Mouse (Mus musculus) midbrain, embryonic 14.5 days (tissue): ENCODE results near the gene Dnah17. TPM values are rescaled to one million over a fixed set of nuclear protein-coding genes. Genes with fewer than 3 reads are reported as not detected.
A peak's percentile ranks its signal among the peaks of the same experiment; 100 is the strongest.

Experiments
- ATAC-seq: fragments of 200-750 bp; cut with Nextera tagmentation; 2 replicates; pipeline ENCODE4 v1.8.0; 2017; ENCODE audit warnings: moderate number of reproducible peaks, moderate library complexity; ENCODE audit not compliant: low FRiP score, low TSS enrichment
- DNase-seq: peaks from one replicate; pipeline ENCODE4 v3.0.0-alpha.2; 2015
- H3K27ac ChIP-seq: fragments of 300-500 bp; sonication (generic); replicated peaks from 2 replicates; pipeline ENCODE4 v1.5.1; 2014; ENCODE audit warnings: mild to moderate bottlenecking, low read depth, low read length, moderate library complexity
- H3K27me3 ChIP-seq: fragments of 300-500 bp; sonication (generic); 2 replicates; pipeline ENCODE4 v1.6.1; 2014; ENCODE audit warnings: low read length, control low read depth, mixed read lengths; ENCODE audit not compliant: control insufficient read depth, insufficient read depth
- H3K36me3 ChIP-seq: fragments of 300-500 bp; sonication (generic); 2 replicates; pipeline ENCODE4 v1.6.1; 2014; ENCODE audit warnings: low read length, control low read depth; ENCODE audit not compliant: control insufficient read depth, insufficient read depth
- H3K4me1 ChIP-seq: fragments of 300-500 bp; sonication (generic); 2 replicates; pipeline ENCODE4 v1.6.1; 2014; ENCODE audit warnings: mild to moderate bottlenecking, antibody characterized with exemption, low read length, control low read depth; ENCODE audit not compliant: control insufficient read depth, insufficient read depth
- H3K4me2 ChIP-seq: fragments of 300-500 bp; sonication (generic); 2 replicates; pipeline ENCODE4 v1.6.1; 2014; ENCODE audit warnings: mild to moderate bottlenecking, low read length, moderate library complexity
- H3K4me3 ChIP-seq: fragments of 300-500 bp; sonication (generic); replicated peaks from 2 replicates; pipeline ENCODE4 v1.5.1; 2014; ENCODE audit warnings: low read depth, low read length
- H3K9ac ChIP-seq: fragments of 300-500 bp; sonication (generic); replicated peaks from 2 replicates; pipeline ENCODE4 v1.6.1; 2014; ENCODE audit warnings: mild to moderate bottlenecking, low read length, moderate library complexity
- H3K9me3 ChIP-seq: fragments of 300-500 bp; sonication (generic); 2 replicates; pipeline ENCODE4 v1.6.1; 2016; ENCODE audit warnings: low read length, control low read depth, mixed read lengths; ENCODE audit not compliant: control insufficient read depth
- WGBS: fragments of 180-500 bp; shearing (Covaris S2); extraction: QIAGEN DNeasy Blood & Tissue Kit; methylation state at CpG from one replicate; pipeline ENCODE4 v1.1.7; 2014; 5-methylcytosine and 5-hydroxymethylcytosine counted together
- polyA plus RNA-seq: library from polyadenylated mRNA; unstranded; fragments of >200 nt; fragmentation: Nextera tagmentation; extraction: Ambion mirVana; gene quantifications from 2 replicates; pipeline ENCODE4 v1.2.1, GENCODE M21; 2014

Gene Dnah17
- polyA plus RNA-seq, 1 experiment from 2014 or later, result 0.20 TPM

DNA sequence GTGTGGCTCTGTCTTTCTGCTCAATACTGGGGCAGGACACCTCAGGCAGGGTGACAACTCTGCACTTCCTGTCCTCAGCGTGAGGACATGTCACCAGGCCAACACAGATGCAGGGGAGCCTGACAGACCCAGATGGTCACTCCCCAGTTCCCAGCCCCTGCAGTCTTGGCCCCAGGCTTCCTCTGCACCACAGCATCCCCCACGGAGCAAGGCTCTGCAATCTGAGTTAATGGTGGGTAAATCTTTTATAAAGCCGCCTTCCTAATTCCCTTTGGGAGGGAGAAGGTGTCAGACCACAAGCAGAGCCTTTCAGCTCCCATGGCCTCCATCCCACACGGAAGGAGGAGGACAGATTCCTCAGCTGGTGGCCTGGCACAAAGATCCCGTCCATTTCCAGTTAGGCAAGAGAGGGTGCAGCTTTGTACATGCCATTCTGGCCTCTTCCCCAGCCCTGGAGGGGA, 5.8 kb upstream of the Dnah17 start:
- 40% methylated on average over 5 of the region's 5 CpGs for WGBS
- no peak overlapping the region for H3K27ac ChIP-seq
- no peaks in the 10 kb centered on the region for H3K27me3 ChIP-seq
- H3K36me3 ChIP-seq, result no peaks in the 10 kb centered on the region
- DNase-seq, result no peak
- H3K4me2 ChIP-seq, result no peak overlapping the region
- no peak overlapping the region for H3K4me3 ChIP-seq
- H3K9me3 ChIP-seq, result no peaks in the 10 kb centered on the region
- H3K4me1 ChIP-seq, result no peaks in the 10 kb centered on the region
- ATAC-seq, result no peak
- H3K9ac ChIP-seq, result no peak overlapping the region

DNA sequence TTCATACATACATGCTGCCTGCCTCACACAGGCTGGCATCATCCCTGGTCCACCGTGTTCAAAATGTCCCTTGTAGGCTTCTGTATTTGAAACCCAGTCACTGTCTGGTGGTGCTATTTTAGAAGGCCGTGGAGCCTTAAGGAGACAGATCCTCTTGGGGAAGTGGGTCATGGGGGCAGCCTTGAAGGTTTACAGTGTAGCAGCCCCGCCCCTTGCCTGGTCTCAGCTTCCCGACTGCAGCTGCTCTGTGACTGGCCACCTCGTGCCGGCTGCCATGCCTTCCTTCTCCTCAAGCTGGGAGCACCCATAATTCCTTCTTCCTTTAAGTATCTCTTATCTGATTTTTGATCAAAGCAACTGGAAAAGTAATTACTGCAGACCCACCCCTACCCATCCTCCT, 4.8 kb upstream of the Dnah17 start:
- no peak for ATAC-seq
- no peaks in the 10 kb centered on the region for H3K4me1 ChIP-seq
- no peaks in the 10 kb centered on the region for H3K36me3 ChIP-seq
- H3K27ac ChIP-seq, result no peak overlapping the region
- no peak overlapping the region for H3K4me3 ChIP-seq
- no peaks in the 10 kb centered on the region for H3K27me3 ChIP-seq
- 79% methylated on average over 6 of the region's 6 CpGs for WGBS
- no peak overlapping the region for H3K4me2 ChIP-seq
- DNase-seq, result no peak
- H3K9ac ChIP-seq, result no peak overlapping the region
- no peaks in the 10 kb centered on the region for H3K9me3 ChIP-seq

DNA sequence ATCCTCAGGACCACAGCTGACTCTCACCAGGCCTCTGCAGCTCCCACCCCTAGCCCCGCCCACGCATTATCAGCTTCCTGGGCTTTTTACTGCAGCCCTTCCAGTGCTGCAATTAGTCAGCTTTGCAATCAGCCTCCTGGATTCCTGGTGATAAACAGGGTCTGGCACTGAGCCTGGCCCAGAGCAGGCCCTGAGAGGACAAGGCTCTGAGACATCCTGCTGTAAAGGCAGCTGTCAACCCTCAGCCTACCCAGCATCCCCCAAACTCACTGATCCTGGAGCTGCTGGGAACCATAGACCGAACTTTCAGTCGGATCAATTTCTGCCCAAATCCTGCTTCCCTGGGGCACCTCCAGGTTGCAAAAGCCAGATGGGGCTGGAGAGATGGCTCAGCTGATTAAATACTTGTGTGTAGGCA, 3.3 kb upstream of the Dnah17 start:
- WGBS, result 25% methylated on average over 4 of the region's 4 CpGs
- ATAC-seq, result peak; percentile 48; the same call in 1 of the 2 replicates

GRCm38 (mm10) chr11:118133133-118133751, 2.8 kb upstream of the Dnah17 start:
- Histone ChIP-seq H3K27ac (peak overlapping the region; percentile 61), H3K4me2 (no peak overlapping the region), H3K4me3 (no peak overlapping the region), H3K4me1 (no peaks in the 10 kb centered on the region), H3K9ac (no peak overlapping the region), H3K27me3 (no peaks in the 10 kb centered on the region), H3K9me3 (no peaks in the 10 kb centered on the region), H3K36me3 (no peaks in the 10 kb centered on the region)
- no peak for ATAC-seq
- peak; percentile 25 for DNase-seq
- WGBS, result 51% methylated on average over 9 of the region's 9 CpGs

More for the DNA sequence above, 3.3 kb upstream of the Dnah17 start:
- Histone ChIP-seq H3K27me3 (no peaks in the 10 kb centered on the region), H3K9me3 (no peaks in the 10 kb centered on the region), H3K9ac (no peak overlapping the region), H3K4me1 (no peaks in the 10 kb centered on the region), H3K4me2 (no peak overlapping the region), H3K4me3 (no peak overlapping the region), H3K27ac (peak overlapping the region; percentile 61), H3K36me3 (no peaks in the 10 kb centered on the region)
- DNase-seq, result peak; percentile 64

DNA sequence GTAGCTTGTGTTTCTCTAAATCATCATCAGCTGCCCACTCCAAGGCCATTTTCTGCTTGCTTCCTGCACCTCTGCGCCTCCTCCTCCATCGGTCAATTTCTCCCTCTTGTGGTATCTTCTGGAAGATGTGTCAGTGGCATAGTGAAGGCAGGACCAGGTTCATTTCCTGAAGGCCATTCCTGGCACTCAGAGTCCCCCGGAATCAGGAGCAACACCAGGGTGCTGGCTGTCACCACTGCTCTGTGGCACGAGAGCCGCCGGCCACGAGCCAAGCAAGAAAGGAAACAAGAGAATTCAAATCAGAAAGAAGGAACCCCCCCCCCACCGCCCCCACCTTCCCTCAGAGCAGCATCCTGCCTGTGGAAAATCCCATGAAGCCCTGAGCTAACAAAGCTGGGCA, 1.7 kb upstream of the Dnah17 start:
- ATAC-seq (no peak), DNase-seq (peak; percentile 8)
- no peaks in the 10 kb centered on the region for H3K27me3 ChIP-seq
- no peaks in the 10 kb centered on the region for H3K36me3 ChIP-seq
- H3K27ac ChIP-seq, result no peak overlapping the region
- H3K4me1 ChIP-seq, result no peaks in the 10 kb centered on the region
- 82% methylated on average over 8 of the region's 8 CpGs for WGBS
- no peak overlapping the region for H3K9ac ChIP-seq
- H3K9me3 ChIP-seq, result no peaks in the 10 kb centered on the region
- H3K4me3 ChIP-seq, result no peak overlapping the region
- no peak overlapping the region for H3K4me2 ChIP-seq

GRCm38 (mm10) chr11:118129812-118130211, 622 bp downstream of the Dnah17 start:
- no peaks in the 10 kb centered on the region for H3K36me3 ChIP-seq
- WGBS, result 91% methylated on average over 2 of the region's 2 CpGs
- H3K9me3 ChIP-seq, result no peaks in the 10 kb centered on the region
- no peaks in the 10 kb centered on the region for H3K27me3 ChIP-seq
- no peak overlapping the region for H3K27ac ChIP-seq
- H3K9ac ChIP-seq, result no peak overlapping the region
- no peak for ATAC-seq
- H3K4me2 ChIP-seq, result no peak overlapping the region
- H3K4me1 ChIP-seq, result no peaks in the 10 kb centered on the region
- H3K4me3 ChIP-seq, result no peak overlapping the region
- DNase-seq, result no peak

DNA sequence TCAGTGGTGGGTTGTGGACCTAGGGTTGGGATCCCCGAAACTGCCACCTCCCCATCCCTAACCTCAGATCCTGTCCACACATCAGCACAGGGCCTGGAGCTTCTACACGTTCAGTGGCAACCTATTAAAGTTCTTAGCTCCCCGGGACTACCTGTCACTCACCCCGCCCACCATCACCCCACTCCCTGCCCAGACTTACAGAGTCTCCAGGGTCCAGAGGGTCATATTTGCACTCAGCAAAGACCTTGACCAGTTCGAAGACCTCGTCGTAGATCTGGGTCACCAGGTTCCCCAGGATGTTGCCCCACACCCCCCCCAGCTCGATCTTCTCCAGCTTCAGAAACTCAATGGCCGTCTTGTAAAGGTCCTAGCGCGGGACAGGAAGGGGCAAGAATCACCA, 8.8 kb downstream of the Dnah17 start:
- no peak for DNase-seq
- WGBS, result 88% methylated on average over 11 of the region's 11 CpGs
- no peak overlapping the region for H3K4me3 ChIP-seq
- H3K27me3 ChIP-seq, result no peaks in the 10 kb centered on the region
- no peaks in the 10 kb centered on the region for H3K9me3 ChIP-seq
- ATAC-seq, result no peak
- no peak overlapping the region for H3K27ac ChIP-seq
- no peaks in the 10 kb centered on the region for H3K4me1 ChIP-seq
- H3K36me3 ChIP-seq, result no peaks in the 10 kb centered on the region
- no peak overlapping the region for H3K9ac ChIP-seq
- H3K4me2 ChIP-seq, result no peak overlapping the region

- Histone ChIP-seq H3K9ac (no peak overlapping the region), H3K4me1 (no peaks in the 10 kb centered on the region), H3K4me3 (no peak overlapping the region), H3K4me2 (no peak overlapping the region), H3K27me3 (no peaks in the 10 kb centered on the region), H3K36me3 (no peaks in the 10 kb centered on the region), H3K9me3 (no peaks in the 10 kb centered on the region), H3K27ac (no peak overlapping the region)
- ATAC-seq, result no peak
- 90% methylated on average over 8 of the region's 8 CpGs for WGBS
- DNase-seq, result no peak
These were observed 11.7 kb downstream of the Dnah17 start for GRCm38 (mm10) chr11:118118777-118119176.

DNA sequence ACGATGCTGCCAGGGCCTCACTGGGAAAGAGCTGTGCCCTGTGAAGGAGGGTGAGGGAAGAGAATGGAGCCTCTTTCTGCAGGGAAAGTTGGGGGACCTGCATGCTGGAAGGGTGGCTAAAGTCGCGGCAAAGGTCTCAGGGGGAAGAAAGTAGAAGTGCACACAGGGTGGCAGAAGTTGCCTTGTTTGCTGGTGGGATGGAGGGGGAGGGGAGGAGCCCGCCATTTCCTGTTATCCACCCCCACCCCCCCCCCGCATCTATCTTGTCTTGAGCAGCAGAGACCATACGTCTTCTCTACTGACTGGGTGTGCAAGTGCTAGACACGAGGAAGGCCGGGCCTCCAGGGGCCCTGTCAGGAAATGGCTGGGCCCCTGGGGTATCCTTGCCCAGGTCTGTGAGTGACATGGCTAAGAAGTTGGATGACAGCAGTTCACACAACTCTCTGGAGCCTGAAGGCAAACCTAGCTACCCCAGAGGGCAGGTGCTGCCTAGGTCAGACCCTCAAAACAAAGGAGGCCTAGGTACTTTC, 15.8 kb downstream of the Dnah17 start:
- no peak overlapping the region for H3K4me3 ChIP-seq
- no peak for DNase-seq
- WGBS, result 77% methylated on average over 8 of the region's 8 CpGs
- no peaks in the 10 kb centered on the region for H3K36me3 ChIP-seq
- H3K4me1 ChIP-seq, result no peaks in the 10 kb centered on the region
- H3K27me3 ChIP-seq, result no peaks in the 10 kb centered on the region
- no peak overlapping the region for H3K9ac ChIP-seq
- H3K9me3 ChIP-seq, result no peaks in the 10 kb centered on the region
- ATAC-seq, result no peak
- H3K27ac ChIP-seq, result no peak overlapping the region
- H3K4me2 ChIP-seq, result no peak overlapping the region
